Mouse (Mus musculus): ENCODE measurements around the gene Pik3ap1. TPM values are rescaled to one million over a fixed set of nuclear protein-coding genes. Genes with fewer than 3 reads are reported as not detected.

The Pik3ap1 gene
- polyA plus RNA-seq, 1 experiment: 0.05 TPM

GRCm38 (mm10) chr19:41241997-41242396 is 142.9 kb downstream of the Pik3ap1 start:
- Histone ChIP-seq H3K27me3 (ENCODE audit: control insufficient read depth) (no peaks in the 10 kb centered on the region), H3K4me3 (replicated peaks) (no peak overlapping the region), H3K9me3 (ENCODE audit: control insufficient read depth, low read length) (no peaks in the 10 kb centered on the region), H3K36me3 (ENCODE audit: control insufficient read depth) (peaks cover 72% of the 10 kb centered on the region), H3K4me1 (ENCODE audit: control insufficient read depth) (no peaks in the 10 kb centered on the region)
- TF ChIP-seq TAL1 (IDR thresholded peaks at IDR 0.05; ENCODE audit: low read length) (no peak), GATA1 (IDR thresholded peaks at IDR 0.05; ENCODE audit: low read length) (no peak)

- H3K9me3 ChIP-seq (ENCODE audit: control insufficient read depth, low read length): no peaks in the 10 kb centered on the region
- H3K27me3 ChIP-seq (ENCODE audit: control insufficient read depth): no peaks in the 10 kb centered on the region
- TF ChIP-seq TAL1 (IDR thresholded peaks at IDR 0.05; ENCODE audit: low read length) (no peak), GATA1 (IDR thresholded peaks at IDR 0.05; ENCODE audit: low read length) (no peak)
- H3K36me3 ChIP-seq (ENCODE audit: control insufficient read depth): peaks cover 81% of the 10 kb centered on the region
- H3K4me1 ChIP-seq (ENCODE audit: control insufficient read depth): no peaks in the 10 kb centered on the region
- H3K4me3 ChIP-seq (replicated peaks): no peak overlapping the region
Observed at GRCm38 (mm10) chr19:41233698-41234097, 151.2 kb downstream of the Pik3ap1 start.

Other genes with a start within 250 kb of the Pik3ap1 start
- not detected in 2 replicates for gene Tll2, start 178.3 kb downstream of the Pik3ap1 start, polyA plus RNA-seq (2012)
- 0.23 and 0.39 TPM in 2 replicates for gene Tm9sf3, start 121.1 kb downstream of the Pik3ap1 start, polyA plus RNA-seq (2012)
- gene Lcor, start 97.5 kb upstream of the Pik3ap1 start, polyA plus RNA-seq (2012): 0.16 and 0.24 TPM in 2 replicates
- gene Gm340, start 197.3 kb upstream of the Pik3ap1 start, polyA plus RNA-seq (2012): 0.09 and 0.24 TPM in 2 replicates

All from erythroblast, embryonic 14.5 days (primary cell).